Mouse (Mus musculus) G1E (cell line): ENCODE data around the gene Irak4. TPM values are rescaled to one million over a fixed set of nuclear protein-coding genes. Genes with fewer than 3 reads are reported as not detected.

Source experiments
- ATAC-seq: 2 replicates; pipeline ENCODE4 v1.8.0; 2016; ENCODE audit warnings: mild to moderate bottlenecking; ENCODE audit not compliant: insufficient number of reproducible peaks, poor library complexity, low FRiP score, severe bottlenecking; ENCODE audit errors: extremely low read depth
- DNase-seq: peaks from one replicate; pipeline ENCODE4 v3.0.0; 2012; ENCODE audit warnings: low spot score
- H3K27me3 ChIP-seq: 2 replicates; pipeline ENCODE4 v1.6.1; 2012; ENCODE audit warnings: mild to moderate bottlenecking, low read length, inconsistent platforms; ENCODE audit not compliant: insufficient read depth
- H3K36me3 ChIP-seq: replicated peaks from 2 replicates; pipeline ENCODE3; 2012; ENCODE audit warnings: mild to moderate bottlenecking, inconsistent platforms
- H3K4me1 ChIP-seq: 2 replicates; pipeline ENCODE4 v1.6.1; 2012; ENCODE audit warnings: low read depth, low read length, inconsistent platforms, mixed read lengths; ENCODE audit not compliant: insufficient read depth
- H3K4me3 ChIP-seq: 2 replicates; pipeline ENCODE4 v1.5.1; 2012; ENCODE audit warnings: low read depth, mild to moderate bottlenecking, inconsistent platforms, low read length, moderate library complexity, mixed read lengths
- H3K9me3 ChIP-seq: replicated peaks from 2 replicates; pipeline ENCODE4 v1.6.1; 2012; ENCODE audit warnings: inconsistent platforms
- CTCF ChIP-seq: IDR thresholded peaks from 2 replicates; pipeline ENCODE4 v1.5.1; 2012; ENCODE audit warnings: low read depth, low read length, inconsistent platforms, mixed read lengths
- GATA1 ChIP-seq: IDR thresholded peaks from 2 replicates; pipeline ENCODE4 v1.6.1; 2012; ENCODE audit warnings: borderline replicate concordance, low read length, inconsistent platforms, mixed read lengths
- GATA2 ChIP-seq: IDR thresholded peaks from 2 replicates; pipeline ENCODE4 v1.6.1; 2012; ENCODE audit warnings: low read depth, low read length, inconsistent platforms, borderline replicate concordance
- POLR2AphosphoS5 ChIP-seq: IDR thresholded peaks from 2 replicates; pipeline ENCODE4 v1.6.1; 2012; ENCODE audit warnings: low read depth, low read length, inconsistent platforms; ENCODE audit not compliant: insufficient replicate concordance
- TAL1 ChIP-seq: conservative IDR thresholded peaks from 2 replicates; pipeline ENCODE4 v1.6.1; 2012; ENCODE audit warnings: low read depth, low read length, inconsistent platforms, mixed read lengths
- polyA plus RNA-seq: library from polyadenylated mRNA; stranded (reverse); fragments of >175 nt; gene quantifications from 2 replicates; pipeline ENCODE4 v1.2.3, GENCODE M21; 2012
- total RNA-seq, 2 experiments: library from RNA; stranded (forward) in 1 of 2; stranded (reverse) in 1 of 2; fragments of 200-1000 nt in 1 of 2; fragments of >200 nt in 1 of 2; fragmentation: Nextera tagmentation in 1 of 2; gene quantifications; 2 replicates each; pipeline ENCODE4 v1.2.3; 2014 to 2017

Gene Irak4
- total RNA-seq (2014; fragmentation: Nextera tagmentation) (10.4 and 15.5 TPM in 2 replicates), total RNA-seq (2017) (14.5 and 15.0 TPM in 2 replicates), polyA plus RNA-seq (6.2 and 7.9 TPM in 2 replicates)

GRCm38 (mm10) chr15:94543409-94544051, at the start of gene Irak4, which contains the start of gene Pus7l:
Gene Irak4, plus strand, starts transcription at chr15:94543643.
Gene Pus7l, minus strand, starts transcription at chr15:94543547.
- H3K9me3 ChIP-seq: no peaks in the 10 kb centered on the region
- TF ChIP-seq GATA2 (no peak), GATA1 (no peak), TAL1 (no peak), CTCF (no peak), POLR2AphosphoS5 (no peak)
- peaks cover 26% of the 10 kb centered on the region for H3K4me1 ChIP-seq
- DNase-seq (peak; percentile 99), ATAC-seq (peak; percentile 93)
- no peaks in the 10 kb centered on the region for H3K27me3 ChIP-seq
- peaks cover 50% of the 10 kb centered on the region for H3K36me3 ChIP-seq
- peak within 1 kb of the TSS; percentile 97 for H3K4me3 ChIP-seq

- no peak for DNase-seq
- no peak for ATAC-seq
- Histone ChIP-seq H3K9me3 (peaks cover 19% of the 10 kb centered on the region), H3K4me1 (no peaks in the 10 kb centered on the region), H3K36me3 (no peaks in the 10 kb centered on the region), H3K4me3 (no peak overlapping the region), H3K27me3 (no peaks in the 10 kb centered on the region)
- no peak for TF ChIP-seq TAL1
- no peak for TF ChIP-seq CTCF
- TF ChIP-seq POLR2AphosphoS5: no peak
- no peak for TF ChIP-seq GATA2
- TF ChIP-seq GATA1: no peak
Measured at GRCm38 (mm10) chr15:94494445-94494844, 49.0 kb upstream of the Irak4 start.

GRCm38 (mm10) chr15:94495936-94496335, 47.5 kb upstream of the Irak4 start:
- peaks cover 14% of the 10 kb centered on the region for H3K9me3 ChIP-seq
- no peak overlapping the region for H3K4me3 ChIP-seq
- no peaks in the 10 kb centered on the region for H3K36me3 ChIP-seq
- TF ChIP-seq CTCF (no peak), TAL1 (no peak), POLR2AphosphoS5 (no peak), GATA2 (no peak), GATA1 (no peak)
- ATAC-seq (no peak), DNase-seq (no peak)
- H3K4me1 ChIP-seq: no peaks in the 10 kb centered on the region
- no peaks in the 10 kb centered on the region for H3K27me3 ChIP-seq

- DNase-seq (no peak), ATAC-seq (peak; percentile 22; the same call in 1 of the 2 replicates)
- H3K27me3 ChIP-seq: no peaks in the 10 kb centered on the region
- H3K4me3 ChIP-seq: no peak overlapping the region
- H3K4me1 ChIP-seq: no peaks in the 10 kb centered on the region
- no peak for TF ChIP-seq POLR2AphosphoS5
- TF ChIP-seq TAL1: no peak
- TF ChIP-seq CTCF: no peak
- no peak for TF ChIP-seq GATA1
- TF ChIP-seq GATA2: no peak
- peaks cover 3% of the 10 kb centered on the region for H3K9me3 ChIP-seq
- H3K36me3 ChIP-seq: no peaks in the 10 kb centered on the region
Measured at GRCm38 (mm10) chr15:94499260-94499659, 44.2 kb upstream of the Irak4 start.

GRCm38 (mm10) chr15:94503451-94504215, 39.8 kb upstream of the Irak4 start:
- DNase-seq (no peak), ATAC-seq (no peak)
- TF ChIP-seq CTCF: no peak
- no peak for TF ChIP-seq POLR2AphosphoS5
- no peak for TF ChIP-seq GATA2
- TF ChIP-seq TAL1: no peak
- no peak for TF ChIP-seq GATA1

GRCm38 (mm10) chr15:94517913-94518491, 25.4 kb upstream of the Irak4 start:
- no peak for ATAC-seq

More at GRCm38 (mm10) chr15:94503451-94504215, 39.8 kb upstream of the Irak4 start:
- Histone ChIP-seq H3K27me3 (no peaks in the 10 kb centered on the region), H3K4me3 (no peak overlapping the region), H3K4me1 (no peaks in the 10 kb centered on the region), H3K36me3 (no peaks in the 10 kb centered on the region), H3K9me3 (peaks cover 9% of the 10 kb centered on the region)

More at GRCm38 (mm10) chr15:94517913-94518491, 25.4 kb upstream of the Irak4 start:
- Histone ChIP-seq H3K4me1 (no peaks in the 10 kb centered on the region), H3K36me3 (peaks cover 3% of the 10 kb centered on the region), H3K4me3 (no peak overlapping the region), H3K9me3 (no peaks in the 10 kb centered on the region), H3K27me3 (no peaks in the 10 kb centered on the region)
- no peak for TF ChIP-seq POLR2AphosphoS5
- TF ChIP-seq GATA2: no peak
- no peak for TF ChIP-seq GATA1
- no peak for TF ChIP-seq TAL1
- TF ChIP-seq CTCF: no peak
- DNase-seq: no peak
